Mouse (Mus musculus): ENCODE measurements at regions not wholly inside any gene's neighbourhood (a gene's known extent, or its start where the extent isn't known, plus 50 kb on each side); places are given as distances from the start of the nearest gene placed in this dataset.

- TF ChIP-seq CTCF (IDR thresholded peaks at IDR 0.05; ENCODE audit: low read depth) = no peak
- no peak for TF ChIP-seq EP300 (IDR thresholded peaks at IDR 0.05; ENCODE audit: low read depth)
These were observed 82.1 kb upstream of the Nrip1 start for GRCm38 (mm10) chr16:76455499-76456299.

All from heart, postnatal 0 days (tissue).